Mouse (Mus musculus) heart, postnatal 0 days (tissue): ENCODE measurements at regions not wholly inside any gene's neighbourhood (a gene's known extent, or its start where the extent isn't known, plus 50 kb on each side); places are given as distances from the start of the nearest gene placed in this dataset.

ENCODE experiments used
- CTCF ChIP-seq: IDR thresholded peaks from 2 replicates; pipeline ENCODE4 v1.5.1; 2016; ENCODE audit warnings: antibody characterized with exemption, control low read depth, low read depth
- EP300 ChIP-seq: IDR thresholded peaks from 2 replicates; pipeline ENCODE4 v1.6.1; 2016; ENCODE audit warnings: antibody characterized with exemption, low read depth

DNA sequence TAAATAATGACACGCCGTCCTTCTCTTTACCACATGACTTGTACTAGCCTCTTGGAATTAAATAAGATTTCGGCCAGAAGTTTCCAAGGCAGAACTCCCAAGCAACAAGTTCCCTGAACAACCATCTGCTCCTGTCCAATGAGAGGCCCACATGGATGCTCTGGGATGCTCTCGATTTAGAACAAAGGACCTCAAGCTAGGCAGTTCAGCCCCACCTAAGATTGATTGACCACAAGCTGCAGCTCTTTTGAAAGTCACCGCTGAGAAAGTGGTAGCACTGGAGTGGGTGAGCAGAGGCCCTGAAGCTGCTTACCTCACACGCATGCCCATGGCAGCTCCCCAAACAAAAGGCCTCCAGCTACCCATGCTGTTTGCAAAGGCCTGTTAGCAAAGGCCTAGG, 73.1 kb upstream of the Eomes start:
- no peak for TF ChIP-seq CTCF
- TF ChIP-seq EP300: no peak
